Mouse (Mus musculus): ENCODE results near the gene Zfp319. TPM values are rescaled to one million over a fixed set of nuclear protein-coding genes. Genes with fewer than 3 reads are reported as not detected.
"Not testable (repeated sequence)": the region's sequence is repeated elsewhere in the genome, so short reads cannot be mapped to it uniquely, and the experiment has no call there.

The Zfp319 gene
- 2.2 and 2.3 TPM in 2 replicates for polyA plus RNA-seq (2015; fragmentation: Nextera tagmentation; extraction: Ambion mirVana)

DNA sequence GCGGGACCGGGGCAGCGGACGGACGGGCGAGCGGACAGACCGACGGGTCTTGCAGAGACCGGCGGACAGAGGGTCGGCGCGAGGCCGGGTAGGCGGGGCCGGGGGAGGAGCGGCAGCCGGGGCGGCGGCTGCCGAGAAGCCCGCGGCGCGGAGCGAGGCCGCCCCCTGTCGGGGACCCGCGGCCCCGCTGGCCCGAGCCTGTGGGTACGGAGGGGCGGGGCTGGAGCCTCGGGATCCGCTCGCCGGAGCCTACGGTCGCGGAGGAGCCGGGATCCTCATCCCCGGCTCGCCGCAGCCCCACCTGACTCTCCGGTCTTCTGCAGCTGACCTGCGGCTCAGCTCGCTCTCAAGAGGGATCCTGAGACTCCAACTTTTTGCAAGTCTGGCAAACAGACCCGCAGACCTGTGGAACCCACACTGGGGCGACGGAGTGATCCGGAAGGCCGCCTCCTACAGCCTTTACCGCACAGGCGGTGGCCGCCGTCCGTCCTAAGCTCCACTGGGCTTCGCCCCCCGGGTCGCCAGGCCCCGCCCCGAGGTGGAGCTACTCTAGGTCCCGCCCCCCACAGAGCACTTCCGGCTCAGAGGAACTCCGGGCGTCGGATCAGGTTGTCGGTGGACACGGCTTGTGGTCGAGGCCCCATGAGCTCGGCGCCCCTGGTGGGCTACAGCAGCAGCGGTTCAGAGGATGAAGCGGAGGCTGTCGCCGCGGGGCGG lies at the start of gene Zfp319, which contains the start of gene Usb1:
Gene Zfp319 (minus strand): TSS at position 231 of the 717 bp plus-strand sequence.
Gene Usb1 (plus strand): TSS at position 565 of the 717 bp plus-strand sequence.
- Histone ChIP-seq H3K27ac (ENCODE audit: low read depth, low read length) (peak within 1 kb of the TSS; percentile 96), H3K27me3 (replicated peaks; ENCODE audit: control insufficient read depth, insufficient read depth, low read length) (no peaks in the 10 kb centered on the region), H3K9me3 (ENCODE audit: control insufficient read depth) (no peaks in the 10 kb centered on the region), H3K4me1 (replicated peaks; ENCODE audit: control insufficient read depth, insufficient read depth, low read length) (0 out of 2 replicates have a peak, but pooled peaks cover 8% of the 10 kb centered on the region), H3K4me3 (ENCODE audit: low read depth, low read length) (peak within 1 kb of the TSS; percentile 85), H3K9ac (ENCODE audit: low read depth, low read length) (peak within 1 kb of the TSS; percentile 78), H3K36me3 (ENCODE audit: control insufficient read depth, insufficient read depth) (peaks cover 45% of the 10 kb centered on the region), H3K4me2 (replicated peaks; ENCODE audit: low read depth) (peak within 1 kb of the TSS; percentile 84)
- under 1% methylated on average over 68 of the region's 80 CpGs for WGBS
- peak; percentile 94 for ATAC-seq
- peak; percentile 73 for TF ChIP-seq CTCF (IDR thresholded peaks at IDR 0.05; ENCODE audit: low read depth)

DNA sequence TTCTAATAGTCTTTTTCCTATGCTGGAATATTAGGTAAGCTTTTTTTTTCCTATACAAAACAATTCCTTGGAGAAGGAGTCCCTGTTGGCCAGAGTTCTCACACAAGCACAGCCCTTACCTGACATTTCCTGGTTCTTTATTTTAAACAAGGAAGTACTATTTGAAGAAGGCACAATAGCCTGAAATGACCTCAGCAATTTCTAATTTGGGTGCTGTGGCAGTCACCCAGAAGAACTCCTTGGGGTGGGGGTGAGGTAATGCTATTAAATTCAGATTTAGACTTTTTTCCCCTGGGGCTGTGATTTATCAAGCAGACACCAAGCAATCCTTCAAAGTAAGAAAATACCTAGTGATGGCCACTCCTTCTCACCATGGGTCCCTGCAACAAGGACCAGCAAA lies 49.2 kb upstream of the Zfp319 start:
- Histone ChIP-seq H3K9me3 (ENCODE audit: control insufficient read depth) (no peaks in the 10 kb centered on the region), H3K4me1 (replicated peaks; ENCODE audit: control insufficient read depth, insufficient read depth, low read length) (no peaks in the 10 kb centered on the region; the same call in 1 of the 2 replicates), H3K27ac (ENCODE audit: low read depth, low read length) (no peak overlapping the region), H3K4me3 (ENCODE audit: low read depth, low read length) (no peak overlapping the region), H3K36me3 (ENCODE audit: control insufficient read depth, insufficient read depth) (no peaks in the 10 kb centered on the region), H3K27me3 (replicated peaks; ENCODE audit: control insufficient read depth, insufficient read depth, low read length) (no peaks in the 10 kb centered on the region), H3K9ac (ENCODE audit: low read depth, low read length) (no peak overlapping the region), H3K4me2 (replicated peaks; ENCODE audit: low read depth) (no peak overlapping the region)
- ATAC-seq: no peak
- TF ChIP-seq CTCF (IDR thresholded peaks at IDR 0.05; ENCODE audit: low read depth): no peak

DNA sequence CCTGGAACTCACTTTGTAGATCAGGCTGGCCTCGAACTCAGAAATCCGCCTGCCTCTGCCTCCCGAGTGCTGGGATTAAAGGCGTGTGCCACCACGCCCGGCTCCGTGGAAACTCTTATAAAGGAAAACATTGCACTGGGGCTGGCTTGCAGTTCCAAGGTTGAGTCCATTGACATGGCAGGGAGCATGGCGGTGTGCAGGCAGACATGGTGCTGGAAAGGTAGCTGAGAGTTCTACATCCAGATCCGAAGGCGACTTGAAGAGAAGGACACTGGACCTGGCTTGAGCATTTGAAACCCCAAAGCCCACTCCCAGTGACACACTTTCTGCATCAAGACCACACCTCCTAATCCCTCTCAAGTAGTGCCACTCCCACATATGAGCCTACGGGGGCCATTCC lies 47.2 kb upstream of the Zfp319 start:
- not testable (repeated sequence) for H3K9ac ChIP-seq (ENCODE audit: low read depth, low read length); ATAC-seq; H3K27ac ChIP-seq (ENCODE audit: low read depth, low read length); H3K4me2 ChIP-seq (replicated peaks; ENCODE audit: low read depth); H3K4me1 ChIP-seq (replicated peaks; ENCODE audit: control insufficient read depth, insufficient read depth, low read length); H3K9me3 ChIP-seq (ENCODE audit: control insufficient read depth); H3K36me3 ChIP-seq (ENCODE audit: control insufficient read depth, insufficient read depth); H3K27me3 ChIP-seq (replicated peaks; ENCODE audit: control insufficient read depth, insufficient read depth, low read length); H3K4me3 ChIP-seq (ENCODE audit: low read depth, low read length)
- WGBS: 93% methylated on average over 11 of the region's 11 CpGs

DNA sequence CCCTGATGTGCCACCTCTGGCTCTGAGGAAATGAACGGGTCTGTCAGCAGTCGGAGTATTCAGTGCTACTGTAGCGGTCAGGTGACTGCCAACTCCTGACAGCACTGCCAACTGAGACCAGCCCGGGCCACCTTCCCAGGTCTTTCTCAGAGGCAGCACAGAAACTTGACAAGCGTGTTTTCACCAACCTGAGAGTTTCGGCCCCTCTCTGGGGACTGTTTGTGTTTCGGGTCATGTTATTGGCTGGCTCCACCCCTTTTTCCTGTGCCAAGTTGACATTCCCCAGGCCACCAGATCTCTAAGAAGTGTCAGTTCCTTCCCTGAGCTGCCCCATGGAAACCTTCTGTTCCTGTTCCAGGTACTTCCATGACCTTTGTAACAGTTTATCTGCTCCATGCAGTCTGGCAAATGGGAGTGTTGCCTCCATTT lies 46.1 kb upstream of the Zfp319 start:
- Histone ChIP-seq H3K9ac (ENCODE audit: low read depth, low read length) (no peak overlapping the region), H3K4me3 (ENCODE audit: low read depth, low read length) (no peak overlapping the region)
- 6% methylated on average over 7 of the region's 7 CpGs for whole genome bisulfite sequencing

DNA sequence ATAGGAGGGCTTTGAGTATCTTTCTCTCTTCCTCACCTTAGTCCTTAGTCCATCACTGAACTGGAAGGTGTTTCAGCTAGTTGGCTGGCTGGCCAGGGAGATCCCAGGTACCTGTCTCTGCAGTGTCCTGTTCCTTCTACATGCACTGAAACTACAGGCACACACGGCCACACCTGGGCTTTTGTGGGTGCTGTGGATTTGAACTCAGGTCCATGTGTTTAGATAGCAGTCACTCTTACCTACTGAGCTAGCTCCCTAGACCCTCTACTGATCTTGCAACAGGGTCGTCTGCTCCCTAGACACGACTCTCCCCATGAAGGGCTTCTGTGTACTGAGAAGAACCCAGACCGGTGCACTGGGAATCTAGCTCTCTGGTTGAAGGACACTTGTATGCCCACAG lies 45.4 kb upstream of the Zfp319 start:
- no peak for ATAC-seq
- WGBS: 65% methylated on average over 4 of the region's 4 CpGs
- no peaks in the 10 kb centered on the region for H3K27me3 ChIP-seq (replicated peaks; ENCODE audit: control insufficient read depth, insufficient read depth, low read length)
- no peak overlapping the region for H3K4me3 ChIP-seq (ENCODE audit: low read depth, low read length)
- peak overlapping the region; percentile 62; the same call in 1 of the 2 replicates for H3K27ac ChIP-seq (ENCODE audit: low read depth, low read length)
- no peak for TF ChIP-seq CTCF (IDR thresholded peaks at IDR 0.05; ENCODE audit: low read depth)
- no peaks in the 10 kb centered on the region; the same call in 1 of the 2 replicates for H3K4me1 ChIP-seq (replicated peaks; ENCODE audit: control insufficient read depth, insufficient read depth, low read length)
- no peak overlapping the region for H3K9ac ChIP-seq (ENCODE audit: low read depth, low read length)
- H3K36me3 ChIP-seq (ENCODE audit: control insufficient read depth, insufficient read depth): peaks cover 5% of the 10 kb centered on the region; the same call in 1 of the 2 replicates
- H3K4me2 ChIP-seq (replicated peaks; ENCODE audit: low read depth): no peak overlapping the region
- no peaks in the 10 kb centered on the region for H3K9me3 ChIP-seq (ENCODE audit: control insufficient read depth)

More for the DNA sequence above, 46.1 kb upstream of the Zfp319 start:
- Histone ChIP-seq H3K27ac (ENCODE audit: low read depth, low read length) (peak overlapping the region; percentile 62; the same call in 1 of the 2 replicates), H3K4me1 (replicated peaks; ENCODE audit: control insufficient read depth, insufficient read depth, low read length) (no peaks in the 10 kb centered on the region; the same call in 1 of the 2 replicates), H3K9me3 (ENCODE audit: control insufficient read depth) (no peaks in the 10 kb centered on the region), H3K27me3 (replicated peaks; ENCODE audit: control insufficient read depth, insufficient read depth, low read length) (no peaks in the 10 kb centered on the region), H3K4me2 (replicated peaks; ENCODE audit: low read depth) (peak overlapping the region; percentile 3; the same call in 1 of the 2 replicates), H3K36me3 (ENCODE audit: control insufficient read depth, insufficient read depth) (no peaks in the 10 kb centered on the region)
- ATAC-seq: peak; percentile 71
- no peak for TF ChIP-seq CTCF (IDR thresholded peaks at IDR 0.05; ENCODE audit: low read depth)

DNA sequence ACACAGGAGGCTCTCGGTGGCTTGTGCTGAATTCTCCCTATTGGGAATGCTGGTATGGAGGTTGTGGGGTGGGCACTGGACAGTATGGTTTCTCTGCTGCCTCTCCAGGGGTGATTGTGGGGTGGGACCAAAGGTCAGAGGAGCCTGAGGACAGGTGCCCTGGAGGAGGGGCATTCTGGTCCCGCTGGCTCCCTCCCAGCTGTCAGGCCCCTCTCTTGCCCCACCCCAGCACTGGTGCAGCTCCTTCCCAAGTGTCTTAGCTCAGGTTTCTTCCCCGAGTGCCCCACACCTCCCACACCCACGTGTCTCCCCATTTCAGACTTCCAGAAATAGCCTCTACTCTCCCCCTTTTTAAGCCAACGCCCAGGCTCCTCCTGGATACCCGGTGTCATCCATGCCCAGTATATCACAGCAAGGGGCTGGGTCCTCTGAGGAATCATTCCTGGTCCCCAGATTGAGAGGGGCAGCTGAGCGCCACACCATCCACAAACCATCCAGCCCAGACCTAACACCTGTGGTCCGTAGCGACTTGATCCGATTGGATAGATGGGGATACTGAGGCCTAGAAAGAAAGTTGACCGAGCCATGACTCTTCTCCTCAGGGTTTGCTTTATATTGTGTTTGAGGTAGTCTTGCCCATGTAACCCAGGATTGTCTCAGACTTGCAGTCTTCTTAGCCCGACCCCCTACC lies 44.7 kb upstream of the Zfp319 start:
- no peaks in the 10 kb centered on the region for H3K9me3 ChIP-seq (ENCODE audit: control insufficient read depth)
- ATAC-seq: no peak
- no peaks in the 10 kb centered on the region; the same call in 1 of the 2 replicates for H3K4me1 ChIP-seq (replicated peaks; ENCODE audit: control insufficient read depth, insufficient read depth, low read length)
- WGBS: 67% methylated on average over 12 of the region's 12 CpGs
- H3K36me3 ChIP-seq (ENCODE audit: control insufficient read depth, insufficient read depth): peaks cover 5% of the 10 kb centered on the region; the same call in 1 of the 2 replicates
- H3K4me2 ChIP-seq (replicated peaks; ENCODE audit: low read depth): no peak overlapping the region
- H3K27ac ChIP-seq (ENCODE audit: low read depth, low read length): no peak overlapping the region
- H3K27me3 ChIP-seq (replicated peaks; ENCODE audit: control insufficient read depth, insufficient read depth, low read length): no peaks in the 10 kb centered on the region
- TF ChIP-seq CTCF (IDR thresholded peaks at IDR 0.05; ENCODE audit: low read depth): no peak
- no peak overlapping the region for H3K9ac ChIP-seq (ENCODE audit: low read depth, low read length)
- no peak overlapping the region for H3K4me3 ChIP-seq (ENCODE audit: low read depth, low read length)
